Mouse (Mus musculus) midbrain, embryonic 11.5 days (tissue): ENCODE results near the gene Flrt3. TPM values are rescaled to one million over a fixed set of nuclear protein-coding genes. Genes with fewer than 3 reads are reported as not detected.

Experiments
- ATAC-seq: fragments of 200-750 bp; cut with Nextera tagmentation; 2 replicates; pipeline ENCODE4 v1.8.0; 2017; ENCODE audit warnings: moderate TSS enrichment, moderate library complexity; ENCODE audit not compliant: low FRiP score
- DNase-seq: peaks from one replicate; pipeline ENCODE4 v3.0.0; 2015; ENCODE audit warnings: low spot score; ENCODE audit errors: missing footprints
- H3K27ac ChIP-seq: fragments of 300-500 bp; sonication (generic); 2 replicates; pipeline ENCODE4 v1.5.1; 2014; ENCODE audit warnings: low read depth, low read length
- H3K27me3 ChIP-seq: fragments of 300-500 bp; sonication (generic); 2 replicates; pipeline ENCODE4 v1.6.1; 2014; ENCODE audit warnings: mild to moderate bottlenecking, low read length, moderate library complexity, mixed read lengths; ENCODE audit not compliant: control insufficient read depth, insufficient read depth
- H3K36me3 ChIP-seq: fragments of 300-500 bp; sonication (generic); 2 replicates; pipeline ENCODE4 v1.6.1; 2014; ENCODE audit warnings: mild to moderate bottlenecking, low read length, moderate library complexity, mixed read lengths; ENCODE audit not compliant: control insufficient read depth, insufficient read depth
- H3K4me1 ChIP-seq: fragments of 300-500 bp; sonication (generic); 2 replicates; pipeline ENCODE4 v1.6.1; 2014; ENCODE audit warnings: low read length; ENCODE audit not compliant: control insufficient read depth, insufficient read depth
- H3K4me2 ChIP-seq: fragments of 300-500 bp; sonication (generic); 2 replicates; pipeline ENCODE4 v1.6.1; 2014; ENCODE audit warnings: mild to moderate bottlenecking, moderate library complexity
- H3K4me3 ChIP-seq: fragments of 300-500 bp; sonication (generic); 2 replicates; pipeline ENCODE4 v1.5.1; 2014; ENCODE audit warnings: low read depth, low read length
- H3K9ac ChIP-seq: fragments of 300-500 bp; sonication (generic); 2 replicates; pipeline ENCODE4 v1.6.1; 2014; ENCODE audit warnings: low read length
- H3K9me3 ChIP-seq: fragments of 300-500 bp; sonication (generic); 2 replicates; pipeline ENCODE4 v1.6.1; 2016; ENCODE audit warnings: low read length; ENCODE audit not compliant: control insufficient read depth
- WGBS: fragments of 180-500 bp; shearing (Covaris S2); extraction: QIAGEN DNeasy Blood & Tissue Kit; methylation state at CpG from one replicate; pipeline ENCODE4 v1.1.7; 2014; 5-methylcytosine and 5-hydroxymethylcytosine counted together
- polyA plus RNA-seq: library from polyadenylated mRNA; unstranded; fragments of >200 nt; fragmentation: Nextera tagmentation; extraction: Ambion mirVana; gene quantifications from 2 replicates; pipeline ENCODE4 v1.2.1, GENCODE M21; 2014

The Flrt3 gene
- polyA plus RNA-seq, 1 experiment from 2014 or later: 94.9 TPM

DNA sequence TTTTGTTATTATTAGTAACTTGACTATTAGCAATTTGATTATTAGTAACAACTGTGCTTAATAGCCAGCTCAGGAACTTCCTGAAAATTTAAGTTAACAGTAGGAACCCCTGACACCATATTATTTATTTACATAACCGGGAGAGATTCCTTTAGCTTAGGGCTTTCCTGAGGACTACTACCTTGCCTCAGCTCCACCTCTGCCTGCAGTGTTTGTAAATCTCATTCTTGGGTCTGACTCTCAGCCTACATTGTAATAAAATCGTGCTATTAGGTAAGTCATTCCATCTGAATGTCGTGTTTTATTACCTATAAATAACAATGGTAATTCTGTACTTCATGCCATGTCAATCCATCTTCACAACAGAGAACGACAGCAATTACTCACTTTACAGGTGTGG is 21.2 kb upstream of the Flrt3 start:
- ATAC-seq (no peak), DNase-seq (peak; percentile 56)
- Histone ChIP-seq H3K4me3 (no peak overlapping the region), H3K36me3 (no peaks in the 10 kb centered on the region), H3K4me2 (no peak overlapping the region), H3K4me1 (0 out of 2 replicates have a peak, but pooled peaks cover under 1% of the 10 kb centered on the region), H3K9ac (no peak overlapping the region), H3K9me3 (no peaks in the 10 kb centered on the region), H3K27me3 (no peaks in the 10 kb centered on the region), H3K27ac (no peak overlapping the region)
- WGBS: 83% methylated on average over 4 of the region's 4 CpGs

DNA sequence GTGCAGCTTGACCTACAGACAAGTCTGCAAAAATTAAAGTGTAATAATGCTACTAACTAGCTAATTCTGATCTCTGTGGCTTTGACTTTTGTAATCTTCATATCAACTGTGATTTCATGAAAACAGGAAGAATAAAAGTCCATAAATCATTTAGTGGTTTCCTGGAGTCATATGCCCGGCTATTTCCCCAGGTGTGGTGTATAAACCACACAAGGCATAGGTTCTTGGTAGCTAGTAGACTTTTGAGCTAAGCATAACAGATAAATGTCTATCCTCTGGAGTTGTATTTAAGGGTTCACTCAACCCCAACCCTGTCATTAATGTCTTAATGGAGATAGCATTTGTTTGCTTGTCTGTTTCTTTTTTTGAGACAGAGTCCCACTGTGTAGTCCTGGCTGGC is 20.1 kb upstream of the Flrt3 start:
- no peaks in the 10 kb centered on the region for H3K9me3 ChIP-seq
- H3K27ac ChIP-seq: no peak overlapping the region
- H3K36me3 ChIP-seq: no peaks in the 10 kb centered on the region
- no peaks in the 10 kb centered on the region for H3K27me3 ChIP-seq
- H3K4me3 ChIP-seq: no peak overlapping the region
- ATAC-seq (no peak), DNase-seq (no peak)
- H3K4me2 ChIP-seq: no peak overlapping the region
- no peak overlapping the region for H3K9ac ChIP-seq
- H3K4me1 ChIP-seq: no peaks in the 10 kb centered on the region
- 93% methylated on average over 1 of the region's 1 CpGs for WGBS

DNA sequence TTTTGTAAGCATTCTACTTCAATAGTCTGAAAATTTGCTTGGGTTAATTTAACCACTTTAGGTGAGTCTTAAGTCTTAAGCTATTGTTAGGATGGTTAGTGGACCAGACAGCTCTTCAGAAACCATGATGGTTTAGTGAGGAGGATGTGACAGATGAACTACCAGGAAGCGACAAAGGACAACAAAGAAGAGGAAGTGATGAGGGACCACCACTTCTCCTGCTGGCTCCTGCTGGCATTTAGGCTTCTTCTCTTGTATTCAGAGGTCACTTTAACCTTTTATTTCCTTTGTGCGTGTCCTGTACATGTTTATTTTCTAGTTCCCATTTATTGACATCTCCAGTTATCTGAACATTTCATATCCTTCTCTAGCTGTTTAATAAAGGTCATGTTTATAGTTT is 19.6 kb upstream of the Flrt3 start:
- no peaks in the 10 kb centered on the region for H3K27me3 ChIP-seq
- no peak overlapping the region for H3K27ac ChIP-seq
- no peak overlapping the region for H3K4me3 ChIP-seq
- no peaks in the 10 kb centered on the region for H3K36me3 ChIP-seq
- no peak for DNase-seq
- no peak overlapping the region for H3K4me2 ChIP-seq
- no peak overlapping the region for H3K9ac ChIP-seq
- 82% methylated on average over 2 of the region's 2 CpGs for WGBS
- ATAC-seq: no peak
- no peaks in the 10 kb centered on the region for H3K9me3 ChIP-seq
- no peaks in the 10 kb centered on the region for H3K4me1 ChIP-seq

DNA sequence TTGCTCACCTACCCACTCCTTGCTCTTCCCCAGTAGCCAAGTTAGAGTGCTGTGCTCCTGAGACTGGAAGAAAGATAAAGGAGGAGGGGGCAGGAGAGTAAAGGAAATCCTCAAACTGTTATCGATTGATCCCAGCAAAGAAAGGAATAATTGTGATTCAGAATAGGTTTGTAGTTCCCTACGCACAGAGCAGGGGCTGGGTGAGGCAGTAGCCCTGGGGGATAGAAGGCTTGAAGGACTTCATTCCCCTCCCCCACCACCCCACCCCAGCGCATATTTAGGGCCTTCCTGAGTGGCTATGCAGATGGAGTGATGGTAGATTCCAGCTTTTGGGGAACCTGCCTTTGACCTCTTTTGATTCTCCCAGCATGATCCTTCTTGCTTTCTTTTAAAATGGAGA is 5.5 kb upstream of the Flrt3 start:
- Histone ChIP-seq H3K27me3 (no peaks in the 10 kb centered on the region), H3K4me2 (no peak overlapping the region), H3K9ac (no peak overlapping the region), H3K36me3 (no peaks in the 10 kb centered on the region), H3K4me1 (peaks cover 4% of the 10 kb centered on the region; the same call in 1 of the 2 replicates), H3K4me3 (no peak overlapping the region), H3K27ac (no peak overlapping the region), H3K9me3 (no peaks in the 10 kb centered on the region)
- DNase-seq: peak; percentile 35
- ATAC-seq: 0 out of 2 replicates have a peak, but pooled peaks have one; percentile 27
- 16% methylated on average over 3 of the region's 3 CpGs for WGBS

DNA sequence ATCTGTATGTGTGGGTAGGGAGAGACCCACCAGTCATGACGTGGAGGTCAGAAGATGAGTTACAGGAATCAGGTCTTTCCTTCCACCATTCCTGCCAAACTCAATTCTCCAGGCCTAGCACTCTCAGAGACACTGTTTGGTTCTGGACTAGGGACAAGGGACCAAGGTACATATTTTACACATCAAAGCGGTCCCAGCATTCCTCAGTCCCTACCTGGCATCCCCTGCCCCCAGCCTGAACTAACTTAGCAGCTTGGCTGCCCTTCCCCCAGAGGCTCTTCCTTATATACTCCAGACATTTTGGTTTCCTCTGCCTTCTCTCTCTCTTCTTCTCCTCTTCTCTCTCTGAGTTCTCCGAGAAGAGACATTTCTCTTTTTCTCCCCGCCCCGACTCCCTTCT is 2.2 kb upstream of the Flrt3 start:
- no peaks in the 10 kb centered on the region for H3K9me3 ChIP-seq
- H3K4me1 ChIP-seq: peaks cover 4% of the 10 kb centered on the region; the same call in 1 of the 2 replicates
- no peaks in the 10 kb centered on the region for H3K27me3 ChIP-seq
- ATAC-seq (no peak), DNase-seq (peak; percentile 75)
- no peaks in the 10 kb centered on the region for H3K36me3 ChIP-seq
- no peak overlapping the region for H3K4me2 ChIP-seq
- H3K9ac ChIP-seq: no peak overlapping the region
- no peak overlapping the region for H3K4me3 ChIP-seq
- 86% methylated on average over 5 of the region's 5 CpGs for WGBS
- no peak overlapping the region for H3K27ac ChIP-seq

DNA sequence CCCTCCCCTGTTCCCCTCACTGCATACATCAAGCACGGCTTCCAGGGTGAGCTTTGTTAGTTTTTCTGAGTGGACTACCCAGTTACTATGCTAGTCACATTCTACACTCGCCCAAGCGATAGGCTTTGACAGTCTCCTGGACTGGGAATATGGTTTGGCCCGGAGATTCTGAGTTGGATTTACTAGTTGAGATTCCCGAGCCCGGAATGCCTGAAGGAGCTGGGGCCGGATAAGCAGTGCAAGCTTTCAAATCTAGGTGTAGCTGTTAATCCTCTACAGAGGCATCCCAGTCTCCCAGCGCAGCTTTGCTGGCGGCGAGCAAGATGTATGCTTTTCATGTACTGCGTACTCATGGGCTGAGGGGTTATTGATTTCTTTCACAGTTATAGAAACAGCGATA is 812 bp downstream of the Flrt3 start:
- peak overlapping the region; percentile 61 for H3K4me3 ChIP-seq
- peak; percentile 97 for DNase-seq
- no peaks in the 10 kb centered on the region for H3K27me3 ChIP-seq
- peak; percentile 36 for ATAC-seq
- WGBS: 0% methylated on average over 12 of the region's 12 CpGs
- H3K4me1 ChIP-seq: peaks cover 19% of the 10 kb centered on the region
- no peaks in the 10 kb centered on the region for H3K36me3 ChIP-seq
- H3K4me2 ChIP-seq: peak overlapping the region; percentile 57
- H3K9me3 ChIP-seq: no peaks in the 10 kb centered on the region
- H3K27ac ChIP-seq: peak overlapping the region; percentile 48
- H3K9ac ChIP-seq: peak overlapping the region; percentile 63

DNA sequence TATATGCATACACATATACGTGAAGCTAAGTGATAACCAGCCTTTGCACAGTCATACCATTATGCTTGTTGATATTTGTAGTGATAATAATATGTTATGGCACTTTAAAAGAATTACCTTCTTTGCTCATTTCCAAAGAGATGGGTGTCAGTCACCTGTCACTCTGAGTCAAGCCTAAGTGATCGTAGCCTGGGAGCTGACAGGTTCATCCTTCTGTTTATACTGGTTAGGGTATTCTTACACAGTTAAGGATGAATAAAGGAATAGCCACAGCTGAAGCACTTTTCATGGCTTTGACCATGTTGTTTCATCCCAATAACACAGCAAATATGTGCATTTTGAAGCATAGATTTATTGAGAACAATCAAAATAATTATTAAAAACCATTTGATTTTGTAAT is 1.5 kb downstream of the Flrt3 start:
- WGBS: 14% methylated on average over 2 of the region's 2 CpGs
- DNase-seq (peak; percentile 90), ATAC-seq (no peak)
- no peaks in the 10 kb centered on the region for H3K27me3 ChIP-seq
- no peaks in the 10 kb centered on the region for H3K9me3 ChIP-seq
- peak overlapping the region; percentile 59; the same call in 1 of the 2 replicates for H3K9ac ChIP-seq
- no peak overlapping the region for H3K27ac ChIP-seq
- no peaks in the 10 kb centered on the region for H3K36me3 ChIP-seq
- H3K4me3 ChIP-seq: peak overlapping the region; percentile 61
- H3K4me1 ChIP-seq: peaks cover 23% of the 10 kb centered on the region
- peak overlapping the region; percentile 57 for H3K4me2 ChIP-seq

DNA sequence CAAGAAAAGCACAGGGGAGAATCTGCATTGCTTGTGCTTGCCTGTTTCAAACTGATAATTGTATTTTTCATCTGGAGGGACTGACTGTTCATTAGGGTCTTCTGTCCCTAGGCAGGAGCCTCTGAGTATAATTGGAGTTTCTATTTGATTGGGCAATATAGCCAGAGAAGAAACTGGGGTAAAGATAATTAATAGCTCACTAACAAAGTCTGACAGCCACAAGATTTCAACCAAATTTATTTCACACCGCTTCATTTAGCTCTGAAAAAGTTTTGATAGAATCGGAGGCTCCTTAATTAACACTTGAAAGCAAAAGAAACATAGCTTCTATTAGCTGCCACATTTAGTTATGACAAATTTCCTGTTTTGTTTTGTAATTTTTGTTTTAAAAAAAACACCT is 2.2 kb downstream of the Flrt3 start:
- no peaks in the 10 kb centered on the region for H3K27me3 ChIP-seq
- peak overlapping the region; percentile 57 for H3K4me2 ChIP-seq
- H3K9me3 ChIP-seq: no peaks in the 10 kb centered on the region
- H3K27ac ChIP-seq: peak overlapping the region; percentile 10; the same call in 1 of the 2 replicates
- H3K4me1 ChIP-seq: peaks cover 24% of the 10 kb centered on the region
- ATAC-seq (no peak), DNase-seq (peak; percentile 88)
- peak overlapping the region; percentile 67 for H3K9ac ChIP-seq
- WGBS: 14% methylated on average over 2 of the region's 2 CpGs
- peak overlapping the region; percentile 29 for H3K4me3 ChIP-seq
- no peaks in the 10 kb centered on the region for H3K36me3 ChIP-seq

DNA sequence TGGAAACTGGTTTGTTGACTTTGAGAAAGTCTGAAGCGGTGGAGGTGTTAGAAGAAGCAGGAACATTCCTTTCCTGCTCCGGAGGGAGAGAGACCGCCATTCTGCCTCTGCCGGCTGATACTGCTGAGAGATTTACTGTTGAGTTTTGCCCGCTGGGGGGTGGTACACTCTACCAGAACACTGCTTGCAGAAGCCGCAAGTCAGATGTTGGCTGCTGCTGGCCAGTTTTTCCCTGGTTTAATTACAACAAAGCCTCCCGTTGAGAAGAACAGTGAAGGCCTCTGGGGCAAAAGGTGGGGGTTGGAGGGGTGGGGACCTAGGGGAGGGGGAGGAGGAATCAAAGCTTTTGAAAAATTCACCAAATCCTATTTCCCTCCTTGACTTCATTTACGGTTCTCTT is 3.0 kb downstream of the Flrt3 start:
- ATAC-seq (peak; percentile 71), DNase-seq (peak; percentile 95)
- WGBS: 1% methylated on average over 8 of the region's 8 CpGs
- Histone ChIP-seq H3K27me3 (no peaks in the 10 kb centered on the region), H3K4me1 (peaks cover 24% of the 10 kb centered on the region), H3K4me2 (peak overlapping the region; percentile 57), H3K4me3 (peak overlapping the region; percentile 29), H3K9ac (peak overlapping the region; percentile 67; the same call in 1 of the 2 replicates), H3K36me3 (no peaks in the 10 kb centered on the region), H3K27ac (0 out of 2 replicates have a peak overlapping the region, but pooled peaks have one; percentile 10), H3K9me3 (no peaks in the 10 kb centered on the region)
